Mouse (Mus musculus) E14TG2a.4 (cell line): ENCODE measurements around the gene Mid2.

Experiments used
- CTCF ChIP-seq: conservative IDR thresholded peaks from 2 replicates; pipeline ENCODE4 v1.5.1; 2014; ENCODE audit warnings: low read length
- POU5F1 ChIP-seq: IDR thresholded peaks from 2 replicates; pipeline ENCODE4 v1.6.1; 2014; ENCODE audit warnings: low read length, borderline replicate concordance

DNA sequence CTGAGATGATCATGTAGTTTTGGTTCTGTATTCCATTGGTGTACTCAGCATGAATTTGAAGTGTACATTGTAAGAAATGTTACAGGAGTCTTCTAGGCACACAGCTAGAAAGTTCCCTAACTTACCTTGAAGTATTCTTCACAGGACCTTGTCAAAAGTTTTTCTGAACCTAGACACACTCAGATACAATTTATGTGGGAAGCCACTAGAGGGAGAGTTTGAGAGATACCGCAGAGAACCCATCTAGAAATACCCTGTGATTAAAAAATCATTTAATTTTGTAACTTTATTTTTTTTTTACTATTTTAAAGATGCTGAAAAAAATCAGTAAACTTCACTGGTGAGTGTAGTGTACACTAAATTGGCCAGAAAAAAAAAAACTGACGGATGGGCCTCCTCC, 24.8 kb upstream of the Mid2 start:
- TF ChIP-seq CTCF: no peak
- no peak for TF ChIP-seq POU5F1
